Mouse (Mus musculus): ENCODE data around the gene Wnt9a. TPM values are rescaled to one million over a fixed set of nuclear protein-coding genes. Genes with fewer than 3 reads are reported as not detected.

Gene Wnt9a
- 9.8 and 10.7 TPM in 2 replicates for polyA plus RNA-seq (2016; fragmentation: Nextera tagmentation; extraction: Ambion mirVana)

DNA sequence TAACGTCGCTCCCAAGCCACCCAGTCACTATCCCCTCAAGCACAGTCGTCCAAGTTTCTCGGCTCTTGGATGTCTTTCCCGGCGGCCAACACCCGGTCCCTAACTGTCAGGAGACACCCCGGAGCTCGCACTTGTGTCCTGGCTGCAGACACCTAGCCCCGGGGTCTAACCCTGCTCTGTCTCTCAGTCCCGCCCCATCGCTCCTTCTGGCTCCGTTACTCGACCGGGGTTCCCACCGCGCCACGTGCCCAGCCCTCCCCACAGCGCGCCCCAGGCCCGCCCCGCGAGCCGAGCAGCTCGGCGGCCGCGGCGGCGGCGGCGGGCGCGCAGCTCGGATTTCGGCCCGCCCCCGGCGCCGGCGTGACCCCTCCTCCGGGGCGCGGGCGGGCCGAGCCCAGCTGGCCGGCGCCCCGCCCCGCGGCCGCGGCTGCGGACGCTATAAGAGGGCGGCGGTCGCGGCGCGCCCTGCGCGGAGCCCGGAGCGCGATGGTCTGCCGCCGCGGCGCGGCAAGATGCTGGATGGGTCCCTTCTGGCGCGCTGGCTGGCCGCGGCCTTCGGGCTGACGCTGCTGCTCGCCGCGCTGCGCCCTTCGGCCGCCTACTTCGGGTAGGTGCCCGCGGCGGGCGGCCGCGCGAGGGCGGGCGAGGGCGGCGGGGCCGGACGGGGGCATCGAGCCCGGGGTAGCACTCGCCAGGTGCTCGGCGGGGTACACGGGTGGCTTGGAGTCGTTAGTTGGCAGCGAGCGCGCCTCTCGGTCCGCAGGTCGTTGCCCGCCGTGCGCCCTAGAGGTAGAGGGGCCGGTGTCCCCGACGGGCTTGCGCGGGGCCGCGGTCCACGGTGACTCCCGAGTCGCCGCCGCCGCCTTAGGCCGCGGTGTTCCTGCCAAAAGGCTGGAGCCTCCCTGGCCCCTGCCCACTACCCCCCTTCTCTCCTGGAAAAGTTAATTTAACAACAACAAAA lies at the start of gene Wnt9a:
Gene Wnt9a (plus strand): TSS at position 468 of the 961 bp plus-strand sequence.
- Histone ChIP-seq H3K4me1 (replicated peaks) (peaks cover 70% of the 10 kb centered on the region), H3K9me3 (no peaks in the 10 kb centered on the region), H3K27me3 (ENCODE audit: insufficient read depth, poor library complexity, severe bottlenecking) (peaks cover 89% of the 10 kb centered on the region), H3K36me3 (no peaks in the 10 kb centered on the region), H3K27ac (peak within 1 kb of the TSS; percentile 82), H3K4me3 (peak within 1 kb of the TSS; percentile 68)
- peak; percentile 53 for DNase-seq (ENCODE audit: low spot score)
- 2% methylated on average over 128 of the region's 128 CpGs for WGBS

DNA sequence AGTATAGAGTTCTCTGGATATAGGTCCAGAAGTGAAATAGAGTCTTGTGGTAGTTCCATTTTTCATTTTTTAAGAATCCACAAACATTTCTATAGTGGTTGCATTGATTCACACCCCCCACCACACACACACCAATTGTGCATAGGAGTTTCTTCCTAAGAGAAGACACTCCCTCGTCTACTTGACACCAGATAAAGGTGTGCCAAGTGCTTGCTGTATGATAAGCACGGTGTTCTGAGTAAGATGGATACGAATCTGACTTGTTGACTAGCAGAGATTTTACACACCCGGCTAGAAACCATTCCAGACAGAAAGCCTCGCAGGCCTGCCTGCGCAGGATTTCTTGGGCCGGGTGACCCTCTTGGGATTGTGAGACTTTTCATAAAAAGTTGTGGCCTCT lies 47.1 kb upstream of the Wnt9a start:
- no peaks in the 10 kb centered on the region for H3K36me3 ChIP-seq
- peaks cover 23% of the 10 kb centered on the region for H3K4me1 ChIP-seq (replicated peaks)
- WGBS = 88% methylated on average over 7 of the region's 7 CpGs
- H3K27ac ChIP-seq = no peak overlapping the region
- H3K4me3 ChIP-seq = no peak overlapping the region
- no peak for DNase-seq (ENCODE audit: low spot score)
- H3K9me3 ChIP-seq = no peaks in the 10 kb centered on the region
- peaks cover 71% of the 10 kb centered on the region for H3K27me3 ChIP-seq (ENCODE audit: insufficient read depth, poor library complexity, severe bottlenecking)

DNA sequence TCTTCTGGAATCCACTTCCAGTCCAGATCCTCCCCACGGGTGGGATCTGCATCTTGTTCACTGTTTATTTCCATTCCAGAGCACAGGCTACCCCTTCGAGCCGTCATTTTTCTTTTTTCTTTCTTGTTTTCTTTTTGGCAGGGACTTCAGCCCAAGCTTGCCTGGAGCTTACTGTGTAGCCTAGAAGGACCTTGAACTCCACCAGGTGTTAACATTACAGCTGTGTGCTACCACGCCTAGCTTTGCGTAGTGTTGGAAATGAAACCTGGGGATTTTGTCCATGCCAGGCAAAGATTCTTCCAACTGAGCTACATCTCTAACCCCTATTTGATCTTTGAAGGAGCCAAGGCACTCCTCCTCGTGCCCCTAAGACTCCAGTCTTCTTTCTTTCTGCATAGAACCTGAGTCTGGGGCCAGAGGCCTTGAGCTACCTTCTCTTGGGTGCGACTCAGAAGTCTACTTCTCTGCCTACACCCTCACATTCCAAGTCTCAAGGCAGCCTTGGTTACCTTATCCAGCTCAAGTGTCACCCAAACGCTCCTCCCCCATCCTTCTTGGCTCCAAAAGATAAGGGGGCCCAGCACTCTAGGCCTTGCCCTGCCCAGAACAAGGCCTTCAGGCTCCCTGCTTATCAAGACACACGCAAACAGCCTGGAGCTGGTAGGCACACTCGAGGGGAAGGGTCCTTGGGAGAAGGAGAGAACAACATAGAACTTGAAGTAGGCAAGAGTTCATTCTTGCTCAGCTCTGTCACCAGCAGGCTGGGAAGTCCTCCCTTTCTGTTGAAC lies 45.8 kb upstream of the Wnt9a start:
- 85% methylated on average over 10 of the region's 10 CpGs for WGBS
- Histone ChIP-seq H3K4me3 (no peak overlapping the region), H3K27ac (0 out of 2 replicates have a peak overlapping the region, but pooled peaks have one; percentile 45), H3K9me3 (no peaks in the 10 kb centered on the region), H3K4me1 (replicated peaks) (peaks cover 36% of the 10 kb centered on the region), H3K27me3 (ENCODE audit: insufficient read depth, poor library complexity, severe bottlenecking) (peaks cover 75% of the 10 kb centered on the region), H3K36me3 (no peaks in the 10 kb centered on the region)
- no peak for DNase-seq (ENCODE audit: low spot score)

GRCm38 (mm10) chr11:59262308-59262707 lies 44.4 kb upstream of the Wnt9a start:
- no peak overlapping the region for H3K27ac ChIP-seq
- no peak for DNase-seq (ENCODE audit: low spot score)
- no peak overlapping the region for H3K4me3 ChIP-seq
- H3K36me3 ChIP-seq = no peaks in the 10 kb centered on the region
- H3K27me3 ChIP-seq (ENCODE audit: insufficient read depth, poor library complexity, severe bottlenecking) = peaks cover 77% of the 10 kb centered on the region
- peaks cover 50% of the 10 kb centered on the region for H3K4me1 ChIP-seq (replicated peaks)
- H3K9me3 ChIP-seq = no peaks in the 10 kb centered on the region

DNA sequence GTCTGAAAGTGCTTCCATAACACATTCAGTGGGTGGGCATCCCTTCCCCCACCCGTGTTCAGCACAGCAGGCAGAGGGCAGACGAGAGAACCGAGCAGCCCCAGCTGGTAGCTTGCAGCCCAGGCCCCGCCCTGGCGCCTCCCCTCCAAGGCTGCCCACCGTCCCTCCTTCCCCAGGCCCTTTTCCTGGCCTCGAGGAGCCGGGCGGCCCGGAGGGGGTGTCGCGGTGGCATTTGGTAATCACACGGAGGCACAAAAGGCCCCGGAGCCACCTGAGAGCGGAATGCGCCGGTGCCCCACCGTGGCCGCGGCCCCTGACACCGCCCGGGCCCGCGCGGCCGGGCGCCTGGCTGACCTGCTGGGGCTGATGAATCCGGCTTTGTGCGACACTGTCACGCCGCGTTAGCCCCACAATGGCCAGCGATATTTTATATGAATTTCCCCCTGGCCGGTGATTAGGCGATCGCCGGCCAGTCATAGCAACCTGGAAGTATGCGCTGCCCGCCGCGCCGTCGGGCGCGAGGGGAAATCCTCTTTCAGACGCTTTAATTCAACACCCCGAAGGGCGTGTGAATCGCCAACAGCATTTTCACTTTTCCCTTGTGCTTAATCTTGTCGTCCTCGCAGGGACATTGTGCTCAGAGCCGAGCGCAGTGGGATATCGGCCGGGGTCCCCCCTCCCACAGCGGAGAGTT lies 42.7 kb upstream of the Wnt9a start:
- H3K27ac ChIP-seq = peak overlapping the region; percentile 89
- H3K9me3 ChIP-seq = peaks cover 9% of the 10 kb centered on the region; the same call in 1 of the 2 replicates
- peak overlapping the region; percentile 61 for H3K4me3 ChIP-seq
- peaks cover 50% of the 10 kb centered on the region for H3K4me1 ChIP-seq (replicated peaks)
- under 1% methylated on average over 56 of the region's 56 CpGs for WGBS
- peaks cover 11% of the 10 kb centered on the region for H3K36me3 ChIP-seq
- peak; percentile 86 for DNase-seq (ENCODE audit: low spot score)
- peaks cover 80% of the 10 kb centered on the region for H3K27me3 ChIP-seq (ENCODE audit: insufficient read depth, poor library complexity, severe bottlenecking)

DNA sequence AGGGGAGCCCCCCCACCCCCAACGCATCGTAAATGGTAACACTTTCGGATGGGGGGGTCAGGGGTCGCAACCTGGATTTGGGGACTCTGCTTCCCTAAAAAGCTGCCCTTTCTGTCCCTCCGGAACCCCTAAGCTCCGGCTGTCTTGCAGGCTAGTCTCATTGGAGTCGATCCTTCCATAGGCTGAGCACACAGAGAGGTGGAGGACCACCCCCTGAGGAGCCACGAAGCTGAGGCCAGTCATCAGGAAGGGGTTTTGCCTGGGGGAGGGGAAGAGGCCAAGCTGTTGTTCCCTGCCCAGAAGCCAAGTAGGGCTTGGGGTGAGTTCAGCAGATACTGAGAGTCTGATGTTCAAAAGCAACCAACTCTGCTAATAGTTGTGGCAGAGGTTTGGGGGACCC lies 42.1 kb upstream of the Wnt9a start:
- DNase-seq (ENCODE audit: low spot score) = peak; percentile 66
- peaks cover 50% of the 10 kb centered on the region for H3K4me1 ChIP-seq (replicated peaks)
- peaks cover 17% of the 10 kb centered on the region for H3K36me3 ChIP-seq
- H3K9me3 ChIP-seq = peaks cover 14% of the 10 kb centered on the region
- 1% methylated on average over 8 of the region's 8 CpGs for WGBS
- H3K4me3 ChIP-seq = peak overlapping the region; percentile 61
- H3K27ac ChIP-seq = peak overlapping the region; percentile 89
- peaks cover 80% of the 10 kb centered on the region for H3K27me3 ChIP-seq (ENCODE audit: insufficient read depth, poor library complexity, severe bottlenecking)

DNA sequence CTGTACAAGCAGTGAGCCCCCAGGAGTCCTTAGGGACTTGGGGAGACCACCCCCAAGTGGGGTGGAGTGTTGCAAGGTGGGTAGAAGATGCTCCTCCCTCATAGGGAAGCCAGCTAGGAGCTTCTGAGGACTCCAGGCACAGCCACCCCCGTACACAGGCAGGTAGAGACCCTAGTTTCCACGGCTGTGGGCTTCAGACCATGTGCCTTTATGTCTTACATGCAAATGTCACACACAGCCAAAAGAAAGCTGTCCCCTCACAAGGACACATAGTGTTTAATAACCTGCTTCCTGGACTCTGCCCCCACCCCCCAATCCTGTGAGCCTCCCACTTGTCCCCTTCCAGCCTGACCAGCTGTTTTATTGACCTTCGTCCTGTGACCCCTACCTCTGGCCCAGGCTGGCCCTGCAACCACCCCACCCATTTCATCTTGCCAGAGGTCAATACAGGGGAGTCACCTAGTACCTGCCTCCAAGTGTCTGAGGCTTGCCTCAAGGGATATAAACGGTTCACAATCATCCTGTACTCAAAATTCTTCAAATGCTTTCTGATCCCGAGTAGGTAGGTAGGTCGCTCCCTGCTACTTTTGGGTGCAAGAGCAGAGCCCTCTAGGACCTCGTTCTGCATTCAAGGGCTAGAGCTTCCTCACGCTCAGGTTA lies 41.4 kb upstream of the Wnt9a start:
- H3K36me3 ChIP-seq = peaks cover 23% of the 10 kb centered on the region
- H3K4me1 ChIP-seq (replicated peaks) = peaks cover 50% of the 10 kb centered on the region
- peak overlapping the region; percentile 61 for H3K4me3 ChIP-seq
- H3K27me3 ChIP-seq (ENCODE audit: insufficient read depth, poor library complexity, severe bottlenecking) = peaks cover 76% of the 10 kb centered on the region
- peak; percentile 10 for DNase-seq (ENCODE audit: low spot score)
- peak overlapping the region; percentile 89 for H3K27ac ChIP-seq
- H3K9me3 ChIP-seq = peaks cover 14% of the 10 kb centered on the region
- 57% methylated on average over 8 of the region's 8 CpGs for WGBS

DNA sequence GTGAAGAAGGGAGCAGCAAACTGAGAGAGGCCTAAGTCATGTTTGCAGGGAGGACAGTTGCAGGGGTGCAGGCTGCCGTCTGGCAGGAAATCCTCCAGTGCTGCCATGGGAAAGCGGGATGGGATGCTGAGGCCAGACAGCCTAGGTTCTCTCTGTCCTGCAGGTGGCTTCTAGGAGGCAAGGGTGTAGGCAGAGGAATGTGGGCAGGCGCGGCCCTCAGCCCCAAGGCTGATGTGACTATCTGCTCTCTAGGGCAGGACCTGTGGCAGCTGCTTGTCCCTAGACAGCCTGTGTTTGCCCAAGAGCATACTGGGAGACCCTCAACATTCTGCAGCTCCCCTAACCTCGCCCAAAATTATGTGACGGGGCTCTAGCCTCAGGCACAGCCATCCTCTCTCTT lies 40.0 kb upstream of the Wnt9a start:
- Histone ChIP-seq H3K27me3 (ENCODE audit: insufficient read depth, poor library complexity, severe bottlenecking) (peaks cover 61% of the 10 kb centered on the region), H3K27ac (peak overlapping the region; percentile 64), H3K36me3 (peaks cover 30% of the 10 kb centered on the region), H3K4me3 (no peak overlapping the region), H3K4me1 (replicated peaks) (peaks cover 50% of the 10 kb centered on the region), H3K9me3 (peaks cover 14% of the 10 kb centered on the region)
- DNase-seq (ENCODE audit: low spot score) = peak; percentile 10
- WGBS = 23% methylated on average over 6 of the region's 6 CpGs

GRCm38 (mm10) chr11:59274184-59274583 lies 32.5 kb upstream of the Wnt9a start:
- Histone ChIP-seq H3K27me3 (ENCODE audit: insufficient read depth, poor library complexity, severe bottlenecking) (peaks cover 30% of the 10 kb centered on the region; the same call in 1 of the 2 replicates), H3K4me3 (no peak overlapping the region), H3K9me3 (peaks cover 4% of the 10 kb centered on the region), H3K36me3 (peaks cover 42% of the 10 kb centered on the region), H3K4me1 (replicated peaks) (peaks cover 5% of the 10 kb centered on the region), H3K27ac (no peak overlapping the region)
- no peak for DNase-seq (ENCODE audit: low spot score)
- 80% methylated on average over 3 of the region's 3 CpGs for WGBS

- WGBS = 47% methylated on average over 2 of the region's 2 CpGs
- no peak overlapping the region for H3K27ac ChIP-seq
- DNase-seq (ENCODE audit: low spot score) = no peak
- peaks cover 25% of the 10 kb centered on the region for H3K36me3 ChIP-seq
- peaks cover 5% of the 10 kb centered on the region for H3K4me1 ChIP-seq (replicated peaks)
- H3K4me3 ChIP-seq = no peak overlapping the region
- peaks cover 49% of the 10 kb centered on the region; the same call in 1 of the 2 replicates for H3K27me3 ChIP-seq (ENCODE audit: insufficient read depth, poor library complexity, severe bottlenecking)
- H3K9me3 ChIP-seq = no peaks in the 10 kb centered on the region
These were observed 29.9 kb upstream of the Wnt9a start for GRCm38 (mm10) chr11:59276877-59277276.

- peaks cover 56% of the 10 kb centered on the region for H3K27me3 ChIP-seq (ENCODE audit: insufficient read depth, poor library complexity, severe bottlenecking)
- H3K4me1 ChIP-seq (replicated peaks) = peaks cover 5% of the 10 kb centered on the region
- DNase-seq (ENCODE audit: low spot score) = no peak
- peaks cover 14% of the 10 kb centered on the region for H3K36me3 ChIP-seq
- WGBS = 74% methylated on average over 4 of the region's 4 CpGs
- H3K9me3 ChIP-seq = no peaks in the 10 kb centered on the region
- H3K4me3 ChIP-seq = no peak overlapping the region
- no peak overlapping the region for H3K27ac ChIP-seq
These were observed 28.7 kb upstream of the Wnt9a start for GRCm38 (mm10) chr11:59278047-59278446.

DNA sequence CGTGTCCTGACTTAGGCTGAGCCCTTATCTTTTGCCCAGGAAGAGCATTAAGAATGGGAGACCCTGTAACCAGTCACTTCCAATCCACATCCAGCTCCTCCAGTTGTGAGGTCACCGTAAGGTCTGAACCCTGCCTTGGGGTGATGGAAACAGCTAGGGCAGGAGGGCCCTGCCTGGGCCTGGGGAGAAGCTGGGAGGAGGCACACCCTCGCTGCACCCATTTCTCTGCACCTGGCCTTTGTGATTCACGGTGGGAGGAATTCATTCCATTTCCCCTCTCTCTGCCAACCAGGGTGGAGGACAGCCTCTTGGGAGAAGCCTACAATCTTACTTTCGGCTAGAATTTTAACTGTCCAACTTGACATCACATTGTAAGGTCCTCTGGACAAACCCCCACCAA lies 24.6 kb upstream of the Wnt9a start:
- DNase-seq (ENCODE audit: low spot score) = no peak
- no peak overlapping the region for H3K27ac ChIP-seq
- 71% methylated on average over 5 of the region's 5 CpGs for WGBS
- no peaks in the 10 kb centered on the region for H3K36me3 ChIP-seq
- H3K9me3 ChIP-seq = no peaks in the 10 kb centered on the region
- peaks cover 4% of the 10 kb centered on the region for H3K4me1 ChIP-seq (replicated peaks)
- no peak overlapping the region for H3K4me3 ChIP-seq
- H3K27me3 ChIP-seq (ENCODE audit: insufficient read depth, poor library complexity, severe bottlenecking) = peaks cover 83% of the 10 kb centered on the region
